Mouse (Mus musculus) left cerebral cortex, postnatal 4 days (tissue): ENCODE data around the gene Ccz1. TPM values are rescaled to one million over a fixed set of nuclear protein-coding genes. Genes with fewer than 3 reads are reported as not detected.

Experiments
- DNase-seq: peaks from one replicate; pipeline ENCODE4 v3.0.0-alpha.2; 2022
- intact Hi-C: fragments of 180-260 bp; cut with DNase I; formaldehyde crosslinking; loops from one replicate; pipeline ENCODE4 v1.15.1; 2025
- total RNA-seq, 2 experiments: library from RNA; stranded (reverse); gene quantifications; 2 replicates each; pipeline ENCODE4 v1.2.3; 2021

Ccz1 gene
- total RNA-seq, 2 experiments from 2014 or later = 60.2 to 67.6 TPM

- intact Hi-C loops = no loop called here
Observed at GRCm38 (mm10) chr5:143948361-143948760, 66.3 kb downstream of the Ccz1 start.

GRCm38 (mm10) chr5:143943231-143944125 lies 71.2 kb downstream of the Ccz1 start:
- DNase-seq = no peak
- intact Hi-C loops = no loop called here

More at GRCm38 (mm10) chr5:143948361-143948760, 66.3 kb downstream of the Ccz1 start:
- DNase-seq = no peak

- DNase-seq = no peak
- intact Hi-C loops = no loop called here
Observed at GRCm38 (mm10) chr5:143941588-143941987, 73.1 kb downstream of the Ccz1 start.

Other genes starting within 250 kb of the Ccz1 start
- 10 to 100 TPM; 41.1 to 42.9 TPM for gene Eif2ak1, start 197.1 kb downstream of the Ccz1 start, total RNA-seq
- gene Ankrd61, start 117.2 kb downstream of the Ccz1 start, total RNA-seq = under 1 TPM; 0.20 to 0.22 TPM
- 10 to 100 TPM; 58.1 to 59.7 TPM for gene Aimp2, start 105.0 kb downstream of the Ccz1 start, total RNA-seq
- 10 to 100 TPM; 17.2 to 23.2 TPM for gene Pms2, start 104.9 kb downstream of the Ccz1 start, total RNA-seq
- gene Gm42421, start 86.7 kb downstream of the Ccz1 start, total RNA-seq = 1 to 10 TPM; 1.9 to 2.1 TPM
- gene Rsph10b, start 81.8 kb downstream of the Ccz1 start, total RNA-seq = 1 to 10 TPM; 4.7 to 6.0 TPM
- gene Ocm, start 11.8 kb upstream of the Ccz1 start, total RNA-seq = under 1 TPM in 1 of 2 experiments, not detected in 1; 0.93 TPM
- 10 to 100 TPM; 87.1 to 89.8 TPM for gene Lmtk2, start 85.6 kb upstream of the Ccz1 start, total RNA-seq
- gene Bhlha15, start 175.4 kb upstream of the Ccz1 start, total RNA-seq = under 1 TPM; 0.38 to 0.42 TPM
- 10 to 100 TPM; 72.6 to 83.1 TPM for gene Tecpr1, start 208.7 kb upstream of the Ccz1 start, total RNA-seq
- 10 to 100 TPM; 68.9 to 72.5 TPM for gene Bri3, start 229.6 kb upstream of the Ccz1 start, total RNA-seq